In genomic region chr1:162549615-162550283, GRCm38 (mm10) we compare ENCODE assay signal across 9 mouse cellular contexts. TPM values are rescaled to one million over a fixed set of nuclear protein-coding genes. Genes with fewer than 3 reads are reported as not detected.
A peak's percentile ranks its signal among the peaks of the same experiment; 100 is the strongest.
DNase-seq lines count a peak whose midpoint lies in the region; ATAC-seq and TF ChIP-seq lines count a peak whose summit lies in the region.
"Had no signal": no experiment of that assay in that cellular context is flagged by ENCODE, and none has a peak within 500 bp of the region (broad histone marks: within the 10 kb centered on the region; RNA-seq: fewer than 3 reads in every experiment).

No protein-coding gene starts in this region.

- peaks cover 8% of the 10 kb centered on the region for H3K4me1 ChIP-seq in kidney, embryonic 14.5 days (ENCODE audit: control insufficient read depth, insufficient read depth, low read length)
- H3K4me1 ChIP-seq in cortical plate, adult 2 months (ENCODE audit: control insufficient read depth, insufficient read depth, low read length): peaks cover 4% of the 10 kb centered on the region; the same call in 1 of the 2 replicates

- no peak overlapping the region for H3ac ChIP-seq in myocyte (ENCODE audit: control insufficient read depth, insufficient read length)

- peaks cover 14% of the 10 kb centered on the region; the same call in 1 of the 2 replicates for H3K36me3 ChIP-seq in kidney, embryonic 14.5 days (ENCODE audit: control insufficient read depth, insufficient read depth, low read length)
- H3K36me3 ChIP-seq in myocyte (ENCODE audit: control insufficient read depth, insufficient read depth): no peaks in the 10 kb centered on the region

- peak; percentile 10 for DNase-seq in kidney, postnatal 14 days
- DNase-seq in MEL-GATA-1-ER (ENCODE audit: extremely low read depth, low read depth): peak; percentile 55
- DNase-seq in left cerebral cortex, adult 9 months (ENCODE audit: low spot score in 2 of 2): no peak
- no peak for DNase-seq in left cerebral cortex, adult 11 months (ENCODE audit: low spot score)
- DNase-seq: thymus, postnatal 36 days had no signal

- TF ChIP-seq CTCF in cortical plate, adult 2 months (IDR thresholded peaks at IDR 0.05; ENCODE audit: extremely low read depth, insufficient read depth, low read length): peak; percentile 35; the same call in 1 of the 2 replicates

- WGBS in kidney, embryonic 14.5 days: 75% methylated on average over 5 of the region's 5 CpGs

- no peaks in the 10 kb centered on the region for H3K9me3 ChIP-seq in kidney, embryonic 14.5 days (ENCODE audit: control insufficient read depth, low read length)
- H3K9me3 ChIP-seq: heart, embryonic 13.5 days had no signal

- H3K4me2 ChIP-seq in kidney, embryonic 14.5 days (replicated peaks; ENCODE audit: low read depth, low read length): no peak overlapping the region
- H3K4me2 ChIP-seq in myocyte (ENCODE audit: low read depth): peak overlapping the region; percentile 94

- ATAC-seq in kidney, embryonic 14.5 days (ENCODE audit: low FRiP score, low TSS enrichment): no peak

- no peak overlapping the region for H3K27ac ChIP-seq in kidney, embryonic 14.5 days (ENCODE audit: low read depth, low read length)
- no peak overlapping the region for H3K27ac ChIP-seq in cortical plate, adult 2 months (ENCODE audit: insufficient read depth, low read length)

- no peaks in the 10 kb centered on the region for H3K27me3 ChIP-seq in kidney, embryonic 14.5 days (ENCODE audit: control insufficient read depth, insufficient read depth, low read length)
- no peaks in the 10 kb centered on the region for H3K27me3 ChIP-seq in myocyte (ENCODE audit: control insufficient read depth, insufficient read depth, insufficient read length)
- H3K27me3 ChIP-seq: heart, embryonic 13.5 days had no signal

- H3K9ac ChIP-seq in kidney, embryonic 14.5 days (ENCODE audit: low read depth, low read length): no peak overlapping the region

- no peak for TF ChIP-seq POLR2A in cortical plate, adult 2 months (IDR thresholded peaks at IDR 0.05; ENCODE audit: extremely low read depth, insufficient read depth, low read length)
- TF ChIP-seq POLR2A in myocyte (IDR thresholded peaks at IDR 0.05; ENCODE audit: insufficient read length, low read depth): no peak

- H3K79me2 ChIP-seq in myocyte (ENCODE audit: control insufficient read depth, insufficient read depth): peaks cover 14% of the 10 kb centered on the region

- no peak overlapping the region for H3K4me3 ChIP-seq in kidney, embryonic 14.5 days (ENCODE audit: low read length)
- H3K4me3 ChIP-seq in cortical plate, adult 2 months (ENCODE audit: insufficient read depth, low read length): no peak overlapping the region; the same call in 1 of the 2 replicates
- H3K4me3 ChIP-seq in myocyte: no peak overlapping the region

TF ChIP-seq in myocyte, 11 proteins besides CTCF, POLR2A, EP300 and RAD21:
- TF ChIP-seq POLR2AphosphoS2 (IDR thresholded peaks at IDR 0.05; ENCODE audit: insufficient read length, low read depth) (no peak), E2F4 (IDR thresholded peaks at IDR 0.05; ENCODE audit: insufficient read depth) (no peak), TCF3 (IDR thresholded peaks at IDR 0.05; ENCODE audit: insufficient read length, low read depth) (no peak), MYOG (IDR thresholded peaks at IDR 0.05; ENCODE audit: control insufficient read depth in 1 of 3, insufficient read depth in 1 of 3, insufficient read length in 2 of 3, low read depth in 2 of 3) (no peak), USF1 (IDR thresholded peaks at IDR 0.05; ENCODE audit: low read depth) (no peak), MYOD1 (IDR thresholded peaks at IDR 0.05; ENCODE audit: control insufficient read depth in 1 of 3, insufficient read length in 2 of 3, low read depth in 2 of 3) (no peak), SRF (IDR thresholded peaks at IDR 0.05; ENCODE audit: control insufficient read depth, insufficient read length, low read depth) (no peak), REST (IDR thresholded peaks at IDR 0.05; ENCODE audit: insufficient read depth, insufficient read length) (no peak), CEBPB (IDR thresholded peaks at IDR 0.05; ENCODE audit: insufficient read depth, poor library complexity, severe bottlenecking) (no peak), TCF12 (IDR thresholded peaks at IDR 0.05; ENCODE audit: insufficient read depth, poor library complexity, severe bottlenecking) (no peak), MAX (IDR thresholded peaks at IDR 0.05; ENCODE audit: low read depth) (no peak)

RNA-seq across cellular contexts. Expression of gene Mettl13, which starts 1.4 kb away (rescaled TPM):
- 9.8 and 19.3 TPM in 2 replicates for polyA plus RNA-seq in kidney, embryonic 14.5 days (2014; fragmentation: Nextera tagmentation; extraction: Ambion mirVana)
- 9.3 and 10.3 TPM in 2 replicates for polyA plus RNA-seq in cortical plate, adult 2 months (2012; rRNA removed)
- polyA plus RNA-seq in myocyte (2012; fragmentation: generic; extraction: Trizol): 12.3 TPM

RNA-seq across cellular contexts. Expression of gene Vamp4, which starts 20.6 kb away (rescaled TPM):
- 53.6 and 55.5 TPM in 2 replicates for polyA plus RNA-seq in kidney, embryonic 14.5 days (2014; fragmentation: Nextera tagmentation; extraction: Ambion mirVana)
- 82.2 and 84.3 TPM in 2 replicates for polyA plus RNA-seq in cortical plate, adult 2 months (2012; rRNA removed)
- polyA plus RNA-seq in myocyte (2012; fragmentation: generic; extraction: Trizol): 14.6 TPM

Comparison
In these comparisons a context has a peak if more than half of its experiments do, and no peak if none do; other contexts are left out.
1. DNase-seq: peak in kidney, postnatal 14 days (single experiment) and MEL-GATA-1-ER (single experiment); none in left cerebral cortex, adult 9 months (0 of 2) and left cerebral cortex, adult 11 months (single experiment).